Mouse (Mus musculus) olfactory bulb, adult 2 months (tissue): Measurements from ENCODE around the gene Thnsl1. TPM values are rescaled to one million over a fixed set of nuclear protein-coding genes. Genes with fewer than 3 reads are reported as not detected.
A peak's percentile ranks its signal among the peaks of the same experiment; 100 is the strongest.

Source experiments
- H3K27ac ChIP-seq: fragments of 200-500 bp; 2 replicates; pipeline ENCODE4 v1.5.1; 2012; ENCODE audit warnings: low read depth, low read length; ENCODE audit not compliant: insufficient read depth
- H3K4me1 ChIP-seq: fragments of 200-500 bp; 2 replicates; pipeline ENCODE4 v1.6.1; 2012; ENCODE audit warnings: low read length; ENCODE audit not compliant: control insufficient read depth, insufficient read depth
- H3K4me3 ChIP-seq: fragments of 200-500 bp; 2 replicates; pipeline ENCODE4 v1.5.1; 2012; ENCODE audit warnings: mild to moderate bottlenecking, low read depth, low read length, moderate library complexity; ENCODE audit not compliant: insufficient read depth
- CTCF ChIP-seq: fragments of 200-500 bp; IDR thresholded peaks from 2 replicates; pipeline ENCODE4 v1.5.1; 2012; ENCODE audit warnings: low read depth, mild to moderate bottlenecking, low read length, moderate library complexity; ENCODE audit not compliant: insufficient read depth
- POLR2A ChIP-seq: fragments of 200-500 bp; IDR thresholded peaks from 2 replicates; pipeline ENCODE4 v1.6.1; 2012; ENCODE audit warnings: mild to moderate bottlenecking, low read depth, low read length, moderate library complexity; ENCODE audit not compliant: insufficient read depth
- WGBS: fragments of 180-500 bp; shearing (Covaris S2); methylation state at CpG from one replicate; pipeline ENCODE4 v1.1.7; 2018; 5-methylcytosine and 5-hydroxymethylcytosine counted together
- polyA plus RNA-seq: library from polyadenylated mRNA; stranded (reverse); fragments of >200 nt; gene quantifications from 2 replicates; pipeline ENCODE4 v1.2.4, GENCODE M21; 2012; ENCODE audit warnings: low replicate concordance; ENCODE audit not compliant: missing spikeins, insufficient read depth, insufficient read length

Gene Thnsl1
- polyA plus RNA-seq, 1 experiment = not detected

GRCm38 (mm10) chr2:21195233-21195632 is 10.3 kb upstream of the Thnsl1 start:
- WGBS = 91% methylated on average over 5 of the region's 5 CpGs
- H3K27ac ChIP-seq = no peak overlapping the region
- H3K4me1 ChIP-seq = no peaks in the 10 kb centered on the region
- H3K4me3 ChIP-seq = no peak overlapping the region
- TF ChIP-seq CTCF (no peak), POLR2A (no peak)

- H3K4me1 ChIP-seq = no peaks in the 10 kb centered on the region
- TF ChIP-seq CTCF = no peak
- no peak for TF ChIP-seq POLR2A
- H3K27ac ChIP-seq = no peak overlapping the region
- H3K4me3 ChIP-seq = no peak overlapping the region
- 68% methylated on average over 3 of the region's 3 CpGs for WGBS
Observed at GRCm38 (mm10) chr2:21199051-21199450, 6.5 kb upstream of the Thnsl1 start.

- Histone ChIP-seq H3K27ac (no peak overlapping the region), H3K4me1 (no peaks in the 10 kb centered on the region), H3K4me3 (no peak overlapping the region)
- 72% methylated on average over 2 of the region's 2 CpGs for WGBS
- TF ChIP-seq CTCF (no peak), POLR2A (no peak)
Observed at GRCm38 (mm10) chr2:21202754-21203153, 2.8 kb upstream of the Thnsl1 start.

DNA sequence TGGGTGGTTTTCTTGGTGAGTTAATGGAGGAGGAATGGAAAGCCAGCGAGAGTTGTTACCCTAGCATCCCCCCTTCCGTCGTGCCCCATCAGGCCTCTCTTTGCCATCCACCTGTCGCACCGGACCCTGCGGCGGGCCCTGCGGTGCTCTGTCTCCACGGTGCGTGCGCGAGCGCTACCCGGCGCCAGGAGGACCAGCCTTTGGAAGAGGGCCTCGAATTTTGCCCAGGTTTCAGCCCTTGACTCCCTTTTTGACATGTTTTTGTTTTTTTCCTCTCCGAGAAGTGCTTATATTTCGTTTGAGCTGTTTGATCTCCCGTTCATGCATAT is 271 bp downstream of the Thnsl1 start:
- TF ChIP-seq CTCF (no peak), POLR2A (no peak)
- Histone ChIP-seq H3K4me1 (peaks cover 3% of the 10 kb centered on the region; the same call in 1 of the 2 replicates), H3K4me3 (peak overlapping the region; percentile 86), H3K27ac (peak overlapping the region; percentile 66; the same call in 1 of the 2 replicates)
- WGBS = under 1% methylated on average over 19 of the region's 19 CpGs

GRCm38 (mm10) chr2:21206278-21206677 is 754 bp downstream of the Thnsl1 start:
- TF ChIP-seq CTCF = no peak
- TF ChIP-seq POLR2A = no peak
- 18% methylated on average over 6 of the region's 6 CpGs for WGBS
- Histone ChIP-seq H3K4me1 (peaks cover 4% of the 10 kb centered on the region; the same call in 1 of the 2 replicates), H3K4me3 (peak overlapping the region; percentile 86), H3K27ac (peak overlapping the region; percentile 66; the same call in 1 of the 2 replicates)

- H3K4me1 ChIP-seq = peaks cover 6% of the 10 kb centered on the region; the same call in 1 of the 2 replicates
- 45% methylated on average over 6 of the region's 6 CpGs for WGBS
- TF ChIP-seq POLR2A (no peak), CTCF (no peak)
Observed at GRCm38 (mm10) chr2:21211361-21211760, 5.8 kb downstream of the Thnsl1 start.

GRCm38 (mm10) chr2:21214322-21214721 is 8.8 kb downstream of the Thnsl1 start:
- Histone ChIP-seq H3K27ac (no peak overlapping the region), H3K4me1 (peaks cover 3% of the 10 kb centered on the region; the same call in 1 of the 2 replicates), H3K4me3 (no peak overlapping the region)
- no peak for TF ChIP-seq POLR2A
- TF ChIP-seq CTCF = no peak

More at GRCm38 (mm10) chr2:21211361-21211760, 5.8 kb downstream of the Thnsl1 start:
- no peak overlapping the region for H3K4me3 ChIP-seq
- no peak overlapping the region for H3K27ac ChIP-seq

DNA sequence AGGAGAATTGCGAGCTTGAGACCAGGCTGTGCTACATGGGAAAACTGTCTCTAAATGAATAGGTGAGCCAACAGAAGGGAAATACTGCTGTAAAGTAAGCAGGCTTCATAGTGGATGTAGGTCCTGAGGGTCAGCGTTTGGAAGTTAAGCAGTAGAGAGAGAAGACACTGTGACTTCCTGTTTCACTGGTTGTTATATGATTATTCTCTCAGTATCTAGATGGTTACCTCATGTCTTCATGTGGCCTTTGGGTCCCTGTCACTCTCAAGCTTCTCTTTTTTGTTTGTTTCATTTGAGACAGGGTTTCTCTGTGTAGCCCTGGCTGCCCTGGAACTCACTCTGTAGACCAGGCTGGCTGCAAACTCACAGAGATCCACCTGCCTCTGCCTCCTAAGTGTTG is 9.8 kb downstream of the Thnsl1 start:
- 99% methylated on average over 2 of the region's 2 CpGs for WGBS
- no peak for TF ChIP-seq POLR2A
- no peak for TF ChIP-seq CTCF
- peaks cover 3% of the 10 kb centered on the region; the same call in 1 of the 2 replicates for H3K4me1 ChIP-seq
- H3K27ac ChIP-seq = no peak overlapping the region
- no peak overlapping the region for H3K4me3 ChIP-seq

- WGBS = 94% methylated on average over 9 of the region's 9 CpGs
- TF ChIP-seq CTCF = no peak
- TF ChIP-seq POLR2A = no peak
- Histone ChIP-seq H3K4me3 (no peak overlapping the region), H3K4me1 (no peaks in the 10 kb centered on the region), H3K27ac (no peak overlapping the region)
Observed at GRCm38 (mm10) chr2:21222453-21223384, 17.2 kb downstream of the Thnsl1 start.
